Mouse (Mus musculus): Measurements from ENCODE around the gene Olfr1084. TPM values are rescaled to one million over a fixed set of nuclear protein-coding genes. Genes with fewer than 3 reads are reported as not detected.
"Not testable (repeated sequence)": the region's sequence is repeated elsewhere in the genome, so short reads cannot be mapped to it uniquely, and the experiment has no call there.

The Olfr1084 gene
- not detected in 2 replicates for polyA plus RNA-seq (2016; fragmentation: Nextera tagmentation; extraction: Ambion mirVana)

DNA sequence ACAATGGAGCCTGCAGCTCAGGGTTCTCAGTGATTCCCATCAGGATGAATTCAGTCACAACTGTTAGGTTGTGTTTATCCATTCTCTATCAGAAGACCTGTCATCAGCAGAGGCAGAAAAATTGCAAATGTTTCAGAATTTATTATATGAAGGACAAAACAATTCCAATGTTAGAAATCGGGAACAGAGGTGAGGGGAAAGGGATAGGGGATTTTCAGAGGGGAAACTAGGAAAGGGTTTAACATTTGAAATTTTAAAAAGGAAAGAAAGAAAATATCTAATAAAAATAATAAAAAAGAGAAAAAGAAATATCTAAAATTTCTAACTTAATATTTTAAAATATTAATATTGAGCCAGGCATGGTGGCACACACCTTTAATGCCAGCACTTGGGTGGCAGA is at the start of gene Olfr1084:
Gene Olfr1084 (minus strand): TSS at position 101 of the 400 bp plus-strand sequence.
- not testable (repeated sequence) for ATAC-seq (ENCODE audit: low FRiP score, low read depth); H3K9me3 ChIP-seq; H3K27ac ChIP-seq; H3K27me3 ChIP-seq (replicated peaks); H3K4me1 ChIP-seq; H3K4me2 ChIP-seq (replicated peaks); H3K36me3 ChIP-seq; H3K4me3 ChIP-seq; H3K9ac ChIP-seq
- 81% methylated on average over 1 of the region's 1 CpGs for WGBS

DNA sequence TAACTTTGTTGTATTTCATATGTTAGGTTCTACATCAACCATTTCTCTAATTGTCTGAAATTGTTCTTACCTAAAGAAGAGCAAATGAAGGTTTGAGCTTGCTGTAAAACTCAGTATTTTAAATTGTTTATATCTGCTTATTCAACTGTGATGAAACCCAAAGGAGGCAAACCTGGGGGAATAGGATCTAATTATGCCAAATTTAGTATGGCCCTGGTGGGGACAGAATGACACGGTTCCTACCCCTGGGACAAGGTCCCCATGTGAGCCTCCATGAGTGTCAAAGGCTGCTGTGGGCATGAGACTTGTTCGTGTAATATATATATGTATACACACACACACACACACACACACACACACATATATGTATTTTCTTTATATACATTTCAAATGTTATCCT is 40.5 kb upstream of the Olfr1084 start, which contains the start of gene Olfr1086:
Gene Olfr1086 (minus strand): TSS at position 101 of the 400 bp plus-strand sequence.
- H3K4me2 ChIP-seq (replicated peaks): no peak within 1 kb of the TSS
- no peak within 1 kb of the TSS for H3K4me3 ChIP-seq
- H3K36me3 ChIP-seq: no peaks in the 10 kb centered on the region
- H3K9me3 ChIP-seq: no peaks in the 10 kb centered on the region
- no peaks in the 10 kb centered on the region for H3K27me3 ChIP-seq (replicated peaks)
- no peak within 1 kb of the TSS for H3K27ac ChIP-seq
- ATAC-seq (ENCODE audit: low FRiP score, low read depth): no peak
- no peak within 1 kb of the TSS for H3K9ac ChIP-seq
- no peaks in the 10 kb centered on the region for H3K4me1 ChIP-seq
- WGBS: 81% methylated on average over 2 of the region's 2 CpGs

DNA sequence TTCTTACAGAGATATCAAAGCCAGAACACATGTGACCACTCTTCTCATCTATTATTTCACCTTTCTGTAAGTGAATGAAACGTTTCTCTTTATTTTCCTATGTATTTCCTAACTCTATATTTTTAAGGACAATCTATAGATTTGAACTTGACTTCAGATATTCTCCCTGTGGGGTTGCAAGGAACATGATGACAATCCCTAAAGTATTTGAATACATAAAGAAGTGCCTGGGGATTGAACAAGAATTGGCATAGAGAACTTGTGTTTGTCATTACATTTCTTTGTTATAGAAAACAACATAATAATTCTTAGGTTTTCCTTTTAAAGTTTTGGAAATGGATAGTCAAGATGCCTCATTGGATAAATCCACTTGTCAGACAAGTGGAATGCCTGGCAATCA is 22.4 kb upstream of the Olfr1084 start, which contains the start of gene Olfr1085:
Gene Olfr1085 (minus strand): TSS at position 101 of the 400 bp plus-strand sequence.
- Histone ChIP-seq H3K4me1 (no peaks in the 10 kb centered on the region), H3K4me2 (replicated peaks) (no peak within 1 kb of the TSS), H3K9me3 (no peaks in the 10 kb centered on the region), H3K27me3 (replicated peaks) (no peaks in the 10 kb centered on the region), H3K27ac (no peak within 1 kb of the TSS), H3K4me3 (no peak within 1 kb of the TSS), H3K36me3 (no peaks in the 10 kb centered on the region), H3K9ac (no peak within 1 kb of the TSS)
- 24% methylated on average over 1 of the region's 1 CpGs for WGBS
- no peak for ATAC-seq (ENCODE audit: low FRiP score, low read depth)

GRCm38 (mm10) chr2:86598866-86599265 is 40.7 kb downstream of the Olfr1084 start, which contains the start of gene Olfr1082:
Gene Olfr1082, minus strand, starts transcription at chr2:86598966.
- not testable (repeated sequence) for H3K36me3 ChIP-seq; H3K4me2 ChIP-seq (replicated peaks); H3K4me1 ChIP-seq; H3K27me3 ChIP-seq (replicated peaks); H3K27ac ChIP-seq; H3K9ac ChIP-seq; ATAC-seq (ENCODE audit: low FRiP score, low read depth); H3K4me3 ChIP-seq; H3K9me3 ChIP-seq
- WGBS: 83% methylated on average over 1 of the region's 1 CpGs

Other genes with a start within 250 kb of the Olfr1084 start
- not detected in 2 replicates for gene Olfr1061, start 225.7 kb downstream of the Olfr1084 start, polyA plus RNA-seq (2016; fragmentation: Nextera tagmentation; extraction: Ambion mirVana)
- gene Olfr1062, start 213.0 kb downstream of the Olfr1084 start, polyA plus RNA-seq (2016; fragmentation: Nextera tagmentation; extraction: Ambion mirVana): not detected in 2 replicates
- not detected in 2 replicates for gene Olfr1065, start 189.1 kb downstream of the Olfr1084 start, polyA plus RNA-seq (2016; fragmentation: Nextera tagmentation; extraction: Ambion mirVana)
- not detected in 2 replicates for gene Olfr1066, start 183.5 kb downstream of the Olfr1084 start, polyA plus RNA-seq (2016; fragmentation: Nextera tagmentation; extraction: Ambion mirVana)
- gene Olfr228, start 152.3 kb downstream of the Olfr1084 start, polyA plus RNA-seq (2016; fragmentation: Nextera tagmentation; extraction: Ambion mirVana): not detected in 2 replicates
- gene Olfr1076, start 131.3 kb downstream of the Olfr1084 start, polyA plus RNA-seq (2016; fragmentation: Nextera tagmentation; extraction: Ambion mirVana): not detected in 2 replicates
- gene Olfr1079, start 97.2 kb downstream of the Olfr1084 start, polyA plus RNA-seq (2016; fragmentation: Nextera tagmentation; extraction: Ambion mirVana): not detected in 2 replicates
- not detected in 2 replicates for gene Olfr1080, start 81.5 kb downstream of the Olfr1084 start, polyA plus RNA-seq (2016; fragmentation: Nextera tagmentation; extraction: Ambion mirVana)
- not detected in 2 replicates for gene Olfr1082, start 40.8 kb downstream of the Olfr1084 start, polyA plus RNA-seq (2016; fragmentation: Nextera tagmentation; extraction: Ambion mirVana)
- gene Olfr1085, start 22.3 kb upstream of the Olfr1084 start, polyA plus RNA-seq (2016; fragmentation: Nextera tagmentation; extraction: Ambion mirVana): not detected in 2 replicates
- not detected in 2 replicates for gene Olfr1086, start 40.4 kb upstream of the Olfr1084 start, polyA plus RNA-seq (2016; fragmentation: Nextera tagmentation; extraction: Ambion mirVana)
- not detected in 2 replicates for gene Olfr1087, start 58.7 kb upstream of the Olfr1084 start, polyA plus RNA-seq (2016; fragmentation: Nextera tagmentation; extraction: Ambion mirVana)
- gene Olfr1089, start 94.0 kb upstream of the Olfr1084 start, polyA plus RNA-seq (2016; fragmentation: Nextera tagmentation; extraction: Ambion mirVana): not detected in 2 replicates
- not detected in 2 replicates for gene Olfr1090, start 119.3 kb upstream of the Olfr1084 start, polyA plus RNA-seq (2016; fragmentation: Nextera tagmentation; extraction: Ambion mirVana)
- gene Olfr1093, start 142.8 kb upstream of the Olfr1084 start, polyA plus RNA-seq (2016; fragmentation: Nextera tagmentation; extraction: Ambion mirVana): not detected in 2 replicates
- gene Olfr141, start 170.3 kb upstream of the Olfr1084 start, polyA plus RNA-seq (2016; fragmentation: Nextera tagmentation; extraction: Ambion mirVana): not detected in 2 replicates
- not detected in 2 replicates for gene Olfr1094, start 184.9 kb upstream of the Olfr1084 start, polyA plus RNA-seq (2016; fragmentation: Nextera tagmentation; extraction: Ambion mirVana)
- not detected in 2 replicates for gene Olfr1095, start 212.0 kb upstream of the Olfr1084 start, polyA plus RNA-seq (2016; fragmentation: Nextera tagmentation; extraction: Ambion mirVana)
- not detected in 2 replicates for gene Gm13723, start 235.1 kb upstream of the Olfr1084 start, polyA plus RNA-seq (2016; fragmentation: Nextera tagmentation; extraction: Ambion mirVana)